Comparison of ENCODE assay signal across 8 mouse cellular contexts in the genomic region with DNA sequence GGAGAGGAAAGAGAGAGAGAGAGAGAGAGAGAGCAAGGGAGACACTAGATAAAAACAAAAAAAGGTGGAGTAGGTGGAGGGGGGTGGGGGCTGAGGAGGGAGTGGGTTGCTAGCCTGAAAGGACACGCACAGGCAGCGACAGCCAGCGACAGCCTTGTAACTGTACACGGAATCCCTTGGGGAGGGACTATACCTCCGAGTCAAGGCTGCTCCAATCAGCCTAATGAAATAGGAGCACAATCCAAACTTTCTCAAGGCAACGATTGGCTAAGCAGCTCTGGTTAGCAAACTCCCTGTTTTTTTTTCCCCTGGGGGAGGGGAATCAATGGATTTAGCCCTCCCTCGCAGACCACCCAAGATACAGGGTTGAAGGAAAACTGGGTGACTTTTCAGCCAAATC.
DNase-seq lines count a peak whose midpoint lies in the region; ATAC-seq and TF ChIP-seq lines count a peak whose summit lies in the region.

No protein-coding gene starts in this region.

- peak overlapping the region; percentile 80 for H3K27ac ChIP-seq in embryonic facial prominence, embryonic 10.5 days (replicated peaks)
- 0 out of 2 replicates have a peak overlapping the region, but pooled peaks have one; percentile 23 for H3K27ac ChIP-seq in liver, embryonic 13.5 days

- peaks cover 44% of the 10 kb centered on the region for H3K27me3 ChIP-seq in embryonic facial prominence, embryonic 10.5 days (replicated peaks; ENCODE audit: low read depth, poor library complexity, severe bottlenecking)
- H3K27me3 ChIP-seq in liver, embryonic 13.5 days: peaks cover 24% of the 10 kb centered on the region
- no peaks in the 10 kb centered on the region for H3K27me3 ChIP-seq in myocyte (ENCODE audit: control insufficient read depth, insufficient read depth, insufficient read length)

- no peaks in the 10 kb centered on the region for H3K9me3 ChIP-seq in embryonic facial prominence, embryonic 10.5 days
- no peaks in the 10 kb centered on the region for H3K9me3 ChIP-seq in liver, embryonic 13.5 days (replicated peaks)

- intact Hi-C loops in heart, postnatal 36 days (cut with DNase I): loop anchor here (5.0 kb wide), 1 partner anchor 126 kb away; no protein-coding TSS in a partner anchor

- H3K4me3 ChIP-seq in embryonic facial prominence, embryonic 10.5 days: peak overlapping the region; percentile 73
- peak overlapping the region; percentile 61 for H3K4me3 ChIP-seq in liver, embryonic 13.5 days (replicated peaks)
- peak overlapping the region; percentile 66 for H3K4me3 ChIP-seq in myocyte

- peak overlapping the region; percentile 81 for H3K4me2 ChIP-seq in liver, embryonic 13.5 days
- peak overlapping the region; percentile 66 for H3K4me2 ChIP-seq in myocyte (ENCODE audit: low read depth)

- TF ChIP-seq POLR2A in myocyte (IDR thresholded peaks at IDR 0.05; ENCODE audit: insufficient read length, low read depth): peak; percentile 74

- peaks cover 21% of the 10 kb centered on the region for H3K79me2 ChIP-seq in myocyte (ENCODE audit: control insufficient read depth, insufficient read depth)

- H3K36me3 ChIP-seq in embryonic facial prominence, embryonic 10.5 days (replicated peaks): no peaks in the 10 kb centered on the region
- no peaks in the 10 kb centered on the region for H3K36me3 ChIP-seq in liver, embryonic 13.5 days
- no peaks in the 10 kb centered on the region for H3K36me3 ChIP-seq in myocyte (ENCODE audit: control insufficient read depth, insufficient read depth)

- DNase-seq in urinary bladder, postnatal 14 days (ENCODE audit: low spot score): peak; percentile 15
- DNase-seq in urinary bladder, adult 18-20 months (ENCODE audit: low spot score in 2 of 2): no peak
- peak; percentile 68 for DNase-seq in embryonic facial prominence, embryonic 10.5 days (ENCODE audit: low spot score)
- peak; percentile 16 to 43 for DNase-seq in heart, postnatal 36 days
- no peak for DNase-seq in liver, embryonic 13.5 days
- DNase-seq in urinary bladder, postnatal 25 days (ENCODE audit: low spot score): no peak
- DNase-seq in spleen, postnatal 10 days (ENCODE audit: low spot score in 2 of 2): no peak

- WGBS in embryonic facial prominence, embryonic 10.5 days: under 1% methylated on average over 7 of the region's 7 CpGs
- WGBS in liver, embryonic 13.5 days (ENCODE audit: insufficient replicate concordance): 4% methylated on average over 7 of the region's 7 CpGs

- peak overlapping the region; percentile 55; the same call in 1 of the 2 replicates for H3K9ac ChIP-seq in liver, embryonic 13.5 days

- H3ac ChIP-seq in myocyte (ENCODE audit: control insufficient read depth, insufficient read length): peak overlapping the region; percentile 22

- H3K4me1 ChIP-seq in embryonic facial prominence, embryonic 10.5 days: peaks cover 46% of the 10 kb centered on the region
- peaks cover 17% of the 10 kb centered on the region; the same call in 1 of the 2 replicates for H3K4me1 ChIP-seq in liver, embryonic 13.5 days (replicated peaks)

- ATAC-seq in liver, embryonic 13.5 days (ENCODE audit: low read depth): peak; percentile 50

TF ChIP-seq in myocyte, 11 proteins besides CTCF, POLR2A, EP300 and RAD21:
- TF ChIP-seq POLR2AphosphoS2 (IDR thresholded peaks at IDR 0.05; ENCODE audit: insufficient read length, low read depth) (peak; percentile 78), MAX (IDR thresholded peaks at IDR 0.05; ENCODE audit: low read depth) (no peak), MYOD1 (IDR thresholded peaks at IDR 0.05; ENCODE audit: control insufficient read depth in 1 of 3, insufficient read length in 2 of 3, low read depth in 2 of 3) (no peak), CEBPB (IDR thresholded peaks at IDR 0.05; ENCODE audit: insufficient read depth, poor library complexity, severe bottlenecking) (no peak)

Comparison
In these comparisons a context has a peak if more than half of its experiments do, and no peak if none do; other contexts are left out.
1. DNase-seq: peak in urinary bladder, postnatal 14 days (single experiment), embryonic facial prominence, embryonic 10.5 days (single experiment) and heart, postnatal 36 days (2 of 2); none in urinary bladder, adult 18-20 months (0 of 2), liver, embryonic 13.5 days (single experiment), urinary bladder, postnatal 25 days (single experiment) and spleen, postnatal 10 days (0 of 2).
2. Peak in every context shown above with its lines, with median percentiles within 50 percentile points of each other: H3K4me3 ChIP-seq.